Mouse (Mus musculus) embryonic facial prominence, embryonic 13.5 days (tissue): Measurements from ENCODE around the gene Olfr126. TPM values are rescaled to one million over a fixed set of nuclear protein-coding genes. Genes with fewer than 3 reads are reported as not detected.

Experiments
- ATAC-seq: fragments of 200-750 bp; cut with Nextera tagmentation; 2 replicates; pipeline ENCODE4 v1.8.0; 2017; ENCODE audit warnings: low read depth; ENCODE audit not compliant: insufficient number of reproducible peaks, insufficient read depth, low FRiP score, low TSS enrichment
- H3K27ac ChIP-seq: fragments of 300-500 bp; sonication (generic); 2 replicates; pipeline ENCODE4 v1.5.1; 2015; ENCODE audit warnings: moderate library complexity, mild to moderate bottlenecking, inconsistent platforms
- H3K27me3 ChIP-seq: fragments of 300-500 bp; sonication (generic); 2 replicates; pipeline ENCODE4 v1.6.1; 2015; ENCODE audit warnings: mild to moderate bottlenecking, inconsistent platforms
- H3K36me3 ChIP-seq: fragments of 300-500 bp; sonication (generic); 2 replicates; pipeline ENCODE4 v1.6.1; 2015; ENCODE audit warnings: mild to moderate bottlenecking, inconsistent platforms
- H3K4me1 ChIP-seq: fragments of 300-500 bp; sonication (generic); 2 replicates; pipeline ENCODE4 v1.6.1; 2015; ENCODE audit warnings: inconsistent platforms
- H3K4me2 ChIP-seq: fragments of 300-500 bp; sonication (generic); 2 replicates; pipeline ENCODE4 v1.6.1; 2015; ENCODE audit warnings: moderate library complexity, mild to moderate bottlenecking, inconsistent platforms
- H3K4me3 ChIP-seq: fragments of 300-500 bp; sonication (generic); 2 replicates; pipeline ENCODE4 v1.5.1; 2015; ENCODE audit warnings: mild to moderate bottlenecking, inconsistent platforms
- H3K9ac ChIP-seq: fragments of 300-500 bp; sonication (generic); 2 replicates; pipeline ENCODE4 v1.6.1; 2015; ENCODE audit warnings: mild to moderate bottlenecking, inconsistent platforms
- H3K9me3 ChIP-seq: fragments of 300-500 bp; sonication (generic); 2 replicates; pipeline ENCODE4 v1.6.1; 2016; ENCODE audit warnings: inconsistent platforms
- WGBS: fragments of 180-500 bp; shearing (Covaris S2); methylation state at CpG from one replicate; pipeline ENCODE4 v1.1.7; 2015; ENCODE audit warnings: mixed read lengths; 5-methylcytosine and 5-hydroxymethylcytosine counted together
- polyA plus RNA-seq: library from polyadenylated mRNA; unstranded; fragments of >200 nt; fragmentation: Nextera tagmentation; extraction: Ambion mirVana; gene quantifications from 2 replicates; pipeline ENCODE4 v1.2.1, GENCODE M21; 2015

Gene Olfr126
- polyA plus RNA-seq = not detected in 2 replicates

DNA sequence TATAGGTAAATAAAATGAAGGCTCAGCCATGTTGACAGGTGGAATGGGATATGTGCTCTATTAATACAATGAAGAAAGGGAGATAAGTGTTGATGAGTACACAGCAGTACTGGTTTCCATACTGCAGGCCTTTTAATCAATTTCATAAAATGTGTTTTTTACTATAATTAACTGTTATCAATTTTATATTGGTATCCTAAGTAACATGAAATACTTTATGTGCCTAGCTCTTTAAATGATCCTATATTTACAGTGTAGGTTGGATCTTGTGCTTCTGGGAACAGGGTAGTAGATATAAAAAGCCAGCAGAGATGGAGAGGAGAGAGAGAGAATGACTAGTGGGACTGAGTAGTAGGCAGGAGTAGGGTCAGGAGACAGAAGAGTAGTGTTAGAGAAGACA is at the start of gene Olfr126:
Olfr126 (plus strand) TSS at position 301 of the 400 bp plus-strand sequence.
- no peaks in the 10 kb centered on the region for H3K9me3 ChIP-seq
- H3K4me3 ChIP-seq = no peak within 1 kb of the TSS
- H3K4me1 ChIP-seq = no peaks in the 10 kb centered on the region
- ATAC-seq = no peak
- no peaks in the 10 kb centered on the region for H3K27me3 ChIP-seq
- H3K9ac ChIP-seq = no peak within 1 kb of the TSS
- no peaks in the 10 kb centered on the region for H3K36me3 ChIP-seq
- no peak within 1 kb of the TSS for H3K4me2 ChIP-seq
- no peak within 1 kb of the TSS for H3K27ac ChIP-seq

DNA sequence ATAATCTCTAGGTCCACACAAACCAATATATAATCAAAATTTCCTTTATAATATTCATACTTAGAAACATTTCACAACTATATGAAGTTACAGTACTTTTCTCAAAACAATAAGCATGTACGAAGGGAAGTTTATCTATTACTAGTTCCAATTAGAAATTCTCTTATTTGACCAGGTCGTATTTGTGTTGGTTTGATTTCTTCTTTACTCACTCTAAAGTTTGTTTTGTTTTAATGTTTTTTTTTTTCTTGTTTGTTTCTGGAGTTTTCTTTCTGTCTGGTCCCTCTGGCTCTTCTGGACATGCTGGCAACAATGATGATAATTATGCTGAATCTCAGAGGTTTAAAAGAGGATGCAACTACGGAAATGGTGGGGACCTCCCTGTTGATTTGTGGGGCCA is 47.7 kb upstream of the Olfr126 start, which contains the start of gene Olfr124:
Olfr124 (plus strand) TSS at position 301 of the 400 bp plus-strand sequence.
- H3K9ac ChIP-seq = no peak within 1 kb of the TSS
- no peak for ATAC-seq
- H3K27ac ChIP-seq = no peak within 1 kb of the TSS
- no peak within 1 kb of the TSS for H3K4me2 ChIP-seq
- H3K4me1 ChIP-seq = no peaks in the 10 kb centered on the region
- no peaks in the 10 kb centered on the region for H3K36me3 ChIP-seq
- WGBS = 85% methylated on average over 3 of the region's 3 CpGs
- H3K9me3 ChIP-seq = no peaks in the 10 kb centered on the region
- H3K4me3 ChIP-seq = no peak within 1 kb of the TSS
- H3K27me3 ChIP-seq = no peaks in the 10 kb centered on the region

DNA sequence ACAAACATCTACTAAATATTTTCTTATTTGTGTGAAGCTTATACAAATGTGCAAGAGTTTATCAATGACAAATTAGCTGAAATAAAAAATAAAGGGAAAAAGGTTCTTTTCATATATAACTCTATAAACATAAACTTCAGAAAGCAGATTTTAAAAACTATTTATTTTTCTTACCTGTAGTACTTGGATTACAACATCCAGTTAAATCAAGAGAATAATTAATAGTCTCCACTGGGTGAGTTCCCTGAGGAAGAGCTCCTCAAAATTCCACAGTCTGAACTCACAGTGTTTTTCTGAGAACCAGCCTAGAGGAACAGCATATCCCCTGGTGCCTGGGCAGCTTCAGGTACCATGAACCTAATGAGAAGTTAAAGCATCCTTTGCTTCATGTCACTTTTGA is 14.6 kb upstream of the Olfr126 start, which contains the start of gene Olfr125:
Olfr125 (plus strand) TSS at position 301 of the 400 bp plus-strand sequence.
- no peaks in the 10 kb centered on the region for H3K9me3 ChIP-seq
- no peaks in the 10 kb centered on the region for H3K27me3 ChIP-seq
- no peak within 1 kb of the TSS for H3K4me3 ChIP-seq
- H3K27ac ChIP-seq = no peak within 1 kb of the TSS
- no peaks in the 10 kb centered on the region for H3K36me3 ChIP-seq
- no peak for ATAC-seq
- H3K4me2 ChIP-seq = no peak within 1 kb of the TSS
- H3K9ac ChIP-seq = no peak within 1 kb of the TSS
- H3K4me1 ChIP-seq = no peaks in the 10 kb centered on the region

DNA sequence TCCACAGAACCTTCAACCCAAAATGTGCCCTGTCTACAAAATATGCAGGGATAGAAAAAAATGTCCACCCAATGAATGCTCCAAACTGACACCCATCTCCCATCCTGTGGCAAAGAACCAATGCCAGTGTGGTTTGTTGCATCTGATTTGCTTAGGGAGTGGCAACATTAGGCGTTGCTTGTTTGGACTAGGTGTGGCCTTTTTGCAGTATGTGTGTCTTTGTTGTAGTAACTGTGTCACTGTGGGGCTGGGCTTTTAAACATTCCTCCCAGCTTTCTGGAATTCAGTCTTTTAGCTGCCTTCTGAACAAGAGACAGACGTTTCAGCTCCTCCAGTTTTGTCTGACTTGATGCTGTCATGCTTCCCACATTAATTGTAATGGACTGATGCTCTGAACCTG is 16.6 kb downstream of the Olfr126 start:
- Histone ChIP-seq H3K4me1 (no peaks in the 10 kb centered on the region), H3K9ac (no peak overlapping the region), H3K4me2 (no peak overlapping the region), H3K27me3 (no peaks in the 10 kb centered on the region), H3K27ac (no peak overlapping the region), H3K4me3 (no peak overlapping the region), H3K36me3 (no peaks in the 10 kb centered on the region), H3K9me3 (no peaks in the 10 kb centered on the region; the same call in 1 of the 2 replicates)
- ATAC-seq = no peak
- 72% methylated on average over 2 of the region's 2 CpGs for WGBS

DNA sequence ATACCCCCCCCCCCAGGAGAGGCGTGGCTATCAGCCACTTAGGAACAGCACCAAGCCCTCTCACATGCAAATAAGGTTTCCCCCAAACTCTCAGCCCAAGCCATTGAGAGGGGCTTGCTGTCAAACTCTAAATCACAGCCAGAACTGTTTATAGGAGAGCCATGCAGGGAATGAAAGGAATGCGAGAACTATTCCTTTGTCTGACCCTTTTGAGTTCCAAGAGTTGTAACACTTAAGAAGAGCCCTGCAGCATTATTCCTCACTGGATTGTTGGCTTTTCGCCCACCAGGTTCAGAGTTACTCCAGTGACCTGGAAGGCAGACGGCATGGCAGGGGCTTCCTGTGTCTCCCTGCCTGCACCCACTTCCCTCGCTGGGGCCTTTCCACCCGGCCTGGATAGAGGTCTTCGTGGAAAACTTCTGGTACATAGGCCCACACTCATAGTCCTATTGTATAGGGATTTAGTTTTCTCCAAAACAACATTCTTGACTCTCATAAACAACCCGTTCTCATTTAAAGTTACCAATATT is 22.5 kb downstream of the Olfr126 start:
- Histone ChIP-seq H3K9me3 (no peaks in the 10 kb centered on the region; the same call in 1 of the 2 replicates), H3K4me3 (no peak overlapping the region), H3K27me3 (no peaks in the 10 kb centered on the region), H3K4me2 (no peak overlapping the region), H3K9ac (no peak overlapping the region), H3K4me1 (no peaks in the 10 kb centered on the region), H3K27ac (no peak overlapping the region), H3K36me3 (no peaks in the 10 kb centered on the region)
- WGBS = 22% methylated on average over 8 of the region's 8 CpGs
- no peak for ATAC-seq

DNA sequence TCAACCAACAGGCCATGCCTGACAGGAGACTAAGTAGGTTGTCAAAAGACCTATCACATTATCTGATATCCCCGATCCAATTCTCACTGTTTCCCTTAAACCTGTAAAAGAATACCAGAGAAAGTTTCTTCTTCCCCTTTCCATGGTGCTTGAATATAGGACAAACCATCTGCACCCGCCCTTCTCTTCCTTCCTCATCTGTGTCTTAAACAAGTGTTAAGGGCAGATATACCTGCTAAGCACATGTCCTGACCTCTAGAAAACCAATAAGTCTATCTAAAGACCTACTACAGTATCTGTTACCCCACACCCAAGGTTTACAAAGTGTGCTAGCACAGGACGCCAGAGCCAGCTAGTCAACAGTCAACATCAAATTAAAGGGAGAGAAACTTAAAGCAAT is 26.5 kb downstream of the Olfr126 start:
- 77% methylated on average over 3 of the region's 3 CpGs for WGBS

DNA sequence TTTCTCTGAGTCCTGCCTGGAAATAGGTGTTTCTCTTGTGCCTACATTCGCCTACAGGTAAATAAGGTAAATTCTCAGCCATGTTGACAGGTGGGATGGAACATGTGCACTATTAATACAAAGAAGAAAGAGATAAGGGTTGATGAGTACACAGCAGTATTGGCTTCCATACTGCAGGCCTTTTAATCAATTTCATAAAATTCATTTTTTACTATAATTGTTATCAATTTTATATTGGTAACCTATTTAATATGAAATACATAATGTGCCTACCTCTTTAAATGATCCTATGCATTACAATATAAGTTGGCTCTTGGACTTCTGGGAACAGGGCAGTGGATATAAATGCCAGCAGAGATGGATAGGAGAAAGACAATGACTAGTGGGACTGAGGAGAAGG is 52.9 kb downstream of the Olfr126 start, which contains the start of gene Olfr127:
Olfr127 (plus strand) TSS at position 301 of the 400 bp plus-strand sequence.
- no peak within 1 kb of the TSS for H3K4me2 ChIP-seq

More for the DNA sequence above, 26.5 kb downstream of the Olfr126 start:
- Histone ChIP-seq H3K9me3 (no peaks in the 10 kb centered on the region), H3K4me2 (no peak overlapping the region), H3K9ac (no peak overlapping the region), H3K27ac (no peak overlapping the region), H3K4me1 (no peaks in the 10 kb centered on the region), H3K36me3 (no peaks in the 10 kb centered on the region), H3K4me3 (no peak overlapping the region), H3K27me3 (no peaks in the 10 kb centered on the region)
- ATAC-seq = no peak

More for the DNA sequence above, 52.9 kb downstream of the Olfr126 start, which contains the start of gene Olfr127:
- H3K27ac ChIP-seq = no peak within 1 kb of the TSS
- H3K9ac ChIP-seq = no peak within 1 kb of the TSS
- ATAC-seq = no peak
- no peaks in the 10 kb centered on the region for H3K4me1 ChIP-seq
- no peak within 1 kb of the TSS for H3K4me3 ChIP-seq
- H3K36me3 ChIP-seq = no peaks in the 10 kb centered on the region
- WGBS = 89% methylated on average over 1 of the region's 1 CpGs
- H3K9me3 ChIP-seq = 0 out of 2 replicates have a peak, but pooled peaks cover 3% of the 10 kb centered on the region
- H3K27me3 ChIP-seq = no peaks in the 10 kb centered on the region

Other genes starting within 250 kb of the Olfr126 start
- not detected in 2 replicates for gene Olfr115, start 220.4 kb upstream of the Olfr126 start, polyA plus RNA-seq
- not detected in 2 replicates for gene Olfr116, start 220.3 kb upstream of the Olfr126 start, polyA plus RNA-seq
- not detected in 2 replicates for gene Olfr117, start 183.7 kb upstream of the Olfr126 start, polyA plus RNA-seq
- not detected in 2 replicates for gene Olfr118, start 180.5 kb upstream of the Olfr126 start, polyA plus RNA-seq
- gene Olfr119, start 150.9 kb upstream of the Olfr126 start, polyA plus RNA-seq = not detected in 2 replicates
- not detected in 2 replicates for gene Olfr120, start 125.7 kb upstream of the Olfr126 start, polyA plus RNA-seq
- not detected in 2 replicates for gene Olfr121, start 98.6 kb upstream of the Olfr126 start, polyA plus RNA-seq
- gene Olfr122, start 78.9 kb upstream of the Olfr126 start, polyA plus RNA-seq = not detected in 2 replicates
- gene Olfr123, start 54.0 kb upstream of the Olfr126 start, polyA plus RNA-seq = not detected in 2 replicates
- not detected in 2 replicates for gene Olfr124, start 47.6 kb upstream of the Olfr126 start, polyA plus RNA-seq
- gene Olfr125, start 14.5 kb upstream of the Olfr126 start, polyA plus RNA-seq = not detected in 2 replicates
- not detected in 2 replicates for gene Olfr127, start 53.0 kb downstream of the Olfr126 start, polyA plus RNA-seq
- gene Olfr128, start 73.1 kb downstream of the Olfr126 start, polyA plus RNA-seq = not detected in 2 replicates
- gene Olfr761, start 105.6 kb downstream of the Olfr126 start, polyA plus RNA-seq = not detected in 2 replicates
- not detected in 2 replicates for gene Olfr129, start 212.6 kb downstream of the Olfr126 start, polyA plus RNA-seq
- gene Olfr130, start 216.4 kb downstream of the Olfr126 start, polyA plus RNA-seq = not detected in 2 replicates
- not detected in 2 replicates for gene Olfr131, start 241.2 kb downstream of the Olfr126 start, polyA plus RNA-seq